Mouse (Mus musculus): ENCODE data around the gene Majin. TPM values are rescaled to one million over a fixed set of nuclear protein-coding genes. Genes with fewer than 3 reads are reported as not detected.

Majin gene
- polyA plus RNA-seq, 1 experiment from 2014 or later = not detected

DNA sequence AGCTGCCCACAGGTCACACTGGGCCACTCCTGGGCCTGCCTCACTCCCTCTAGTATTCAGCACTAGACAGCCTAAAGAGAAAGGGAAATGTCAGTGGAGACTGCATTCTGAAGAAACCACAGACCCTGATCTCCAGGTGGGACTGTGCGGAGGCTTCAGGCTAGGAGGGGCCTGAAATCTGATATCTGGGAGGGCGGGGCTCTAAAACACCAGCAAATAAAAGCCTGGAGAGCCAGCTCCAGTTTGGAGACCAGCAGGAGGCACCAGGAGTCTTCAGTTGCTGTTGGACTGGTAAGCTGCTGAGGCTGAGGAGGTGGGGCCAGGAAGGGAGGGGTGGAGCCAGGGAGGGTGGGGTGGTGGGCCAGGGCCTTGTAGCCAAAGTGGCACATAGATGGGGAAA, 41.9 kb downstream of the Majin start, which contains the start of gene Gpha2:
TSS of gene Gpha2 (plus strand) at position 246 of the 400 bp plus-strand sequence.
- Histone ChIP-seq H3K4me1 (ENCODE audit: insufficient read depth) (no peaks in the 10 kb centered on the region), H3K9me3 (ENCODE audit: low read depth, low read length) (no peaks in the 10 kb centered on the region), H3K9ac (no peak within 1 kb of the TSS), H3K4me3 (ENCODE audit: low read depth, low read length) (no peak within 1 kb of the TSS), H3K4me2 (no peak within 1 kb of the TSS), H3K36me3 (ENCODE audit: insufficient read depth) (peaks cover 32% of the 10 kb centered on the region; the same call in 1 of the 2 replicates), H3K27ac (ENCODE audit: low read depth) (no peak within 1 kb of the TSS), H3K27me3 (ENCODE audit: insufficient read depth, low read length) (no peaks in the 10 kb centered on the region)
- DNase-seq = peak; percentile 52
- TF ChIP-seq CTCF (IDR thresholded peaks at IDR 0.05; ENCODE audit: low read depth) = peak; percentile 16; the same call in 1 of the 2 replicates
- WGBS = 18% methylated on average over 2 of the region's 2 CpGs
- ATAC-seq (ENCODE audit: insufficient read depth) = peak; percentile 41; the same call in 1 of the 2 replicates

DNA sequence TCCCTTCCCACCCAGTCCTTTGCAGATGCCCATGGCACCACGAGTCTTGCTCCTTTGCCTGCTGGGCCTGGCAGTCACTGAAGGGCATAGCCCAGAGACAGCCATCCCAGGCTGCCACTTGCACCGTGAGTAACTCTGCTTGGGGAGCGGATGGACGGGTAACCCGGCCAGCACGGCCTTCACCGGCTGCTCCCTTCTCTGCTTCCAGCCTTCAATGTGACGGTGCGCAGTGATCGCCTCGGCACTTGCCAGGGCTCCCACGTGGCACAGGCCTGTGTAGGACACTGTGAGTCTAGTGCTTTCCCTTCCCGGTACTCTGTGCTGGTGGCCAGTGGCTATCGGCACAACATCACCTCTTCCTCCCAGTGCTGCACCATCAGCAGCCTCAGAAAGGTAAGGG, 42.6 kb downstream of the Majin start:
- Histone ChIP-seq H3K36me3 (ENCODE audit: insufficient read depth) (peaks cover 34% of the 10 kb centered on the region; the same call in 1 of the 2 replicates), H3K9me3 (ENCODE audit: low read depth, low read length) (no peaks in the 10 kb centered on the region), H3K4me2 (no peak overlapping the region), H3K9ac (no peak overlapping the region), H3K27me3 (ENCODE audit: insufficient read depth, low read length) (no peaks in the 10 kb centered on the region), H3K4me3 (ENCODE audit: low read depth, low read length) (no peak overlapping the region), H3K4me1 (ENCODE audit: insufficient read depth) (no peaks in the 10 kb centered on the region), H3K27ac (ENCODE audit: low read depth) (no peak overlapping the region)
- ATAC-seq (ENCODE audit: insufficient read depth) (no peak), DNase-seq (no peak)
- no peak for TF ChIP-seq CTCF (IDR thresholded peaks at IDR 0.05; ENCODE audit: low read depth)
- 80% methylated on average over 14 of the region's 14 CpGs for WGBS

DNA sequence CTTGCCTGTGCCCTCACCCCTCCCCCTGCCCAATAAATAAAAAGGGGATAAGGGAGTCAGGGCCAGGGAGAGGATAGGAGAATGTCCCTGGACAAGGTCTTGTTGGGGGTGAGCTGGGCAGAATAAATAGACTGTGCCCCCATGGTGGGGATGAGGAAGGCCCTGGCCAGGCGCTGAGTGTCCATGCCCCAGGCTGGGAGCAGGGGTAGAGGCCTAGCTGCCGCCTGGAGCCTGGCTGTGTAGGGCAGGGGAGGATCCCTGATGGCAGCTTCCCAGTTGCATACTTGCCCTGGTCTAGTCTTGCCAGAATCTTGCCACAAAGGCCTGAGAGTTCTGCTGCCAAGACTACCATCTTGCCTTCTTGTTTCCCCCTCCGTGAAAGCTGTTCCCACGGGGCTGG, 43.7 kb downstream of the Majin start:
- TF ChIP-seq CTCF (IDR thresholded peaks at IDR 0.05; ENCODE audit: low read depth) = no peak
- WGBS = 84% methylated on average over 4 of the region's 4 CpGs
- DNase-seq (no peak), ATAC-seq (ENCODE audit: insufficient read depth) (no peak)
- H3K9me3 ChIP-seq (ENCODE audit: low read depth, low read length) = no peaks in the 10 kb centered on the region
- no peak overlapping the region for H3K27ac ChIP-seq (ENCODE audit: low read depth)
- H3K9ac ChIP-seq = no peak overlapping the region
- H3K4me3 ChIP-seq (ENCODE audit: low read depth, low read length) = no peak overlapping the region
- H3K36me3 ChIP-seq (ENCODE audit: insufficient read depth) = peaks cover 44% of the 10 kb centered on the region
- no peak overlapping the region for H3K4me2 ChIP-seq
- no peaks in the 10 kb centered on the region for H3K4me1 ChIP-seq (ENCODE audit: insufficient read depth)
- no peaks in the 10 kb centered on the region for H3K27me3 ChIP-seq (ENCODE audit: insufficient read depth, low read length)

DNA sequence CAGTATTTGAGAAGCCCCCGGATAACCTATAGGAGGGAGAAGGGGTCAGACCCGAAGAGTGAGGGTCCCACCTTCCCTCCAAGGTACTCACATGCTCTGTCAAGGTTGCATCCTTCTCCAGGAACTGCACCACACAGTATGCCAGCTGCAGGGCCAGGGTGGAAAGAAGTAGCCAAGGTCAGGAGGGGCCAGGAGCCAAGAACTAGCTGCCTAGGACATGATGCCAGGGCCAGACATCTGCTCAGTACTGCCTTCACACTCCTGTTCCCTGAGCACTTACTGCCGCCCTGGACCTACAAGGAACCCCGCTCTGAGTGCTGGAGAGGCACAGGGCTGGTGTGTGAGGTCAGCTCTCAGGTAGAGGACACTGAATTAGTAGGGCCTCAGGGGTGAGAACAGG, 46.2 kb downstream of the Majin start:
- Histone ChIP-seq H3K27ac (ENCODE audit: low read depth) (no peak overlapping the region), H3K36me3 (ENCODE audit: insufficient read depth) (peaks cover 44% of the 10 kb centered on the region), H3K4me3 (ENCODE audit: low read depth, low read length) (no peak overlapping the region), H3K4me1 (ENCODE audit: insufficient read depth) (peaks cover 3% of the 10 kb centered on the region; the same call in 1 of the 2 replicates), H3K27me3 (ENCODE audit: insufficient read depth, low read length) (no peaks in the 10 kb centered on the region), H3K4me2 (no peak overlapping the region), H3K9me3 (ENCODE audit: low read depth, low read length) (no peaks in the 10 kb centered on the region), H3K9ac (no peak overlapping the region)
- 74% methylated on average over 4 of the region's 4 CpGs for WGBS
- no peak for TF ChIP-seq CTCF (IDR thresholded peaks at IDR 0.05; ENCODE audit: low read depth)
- DNase-seq = no peak
- no peak for ATAC-seq (ENCODE audit: insufficient read depth)

DNA sequence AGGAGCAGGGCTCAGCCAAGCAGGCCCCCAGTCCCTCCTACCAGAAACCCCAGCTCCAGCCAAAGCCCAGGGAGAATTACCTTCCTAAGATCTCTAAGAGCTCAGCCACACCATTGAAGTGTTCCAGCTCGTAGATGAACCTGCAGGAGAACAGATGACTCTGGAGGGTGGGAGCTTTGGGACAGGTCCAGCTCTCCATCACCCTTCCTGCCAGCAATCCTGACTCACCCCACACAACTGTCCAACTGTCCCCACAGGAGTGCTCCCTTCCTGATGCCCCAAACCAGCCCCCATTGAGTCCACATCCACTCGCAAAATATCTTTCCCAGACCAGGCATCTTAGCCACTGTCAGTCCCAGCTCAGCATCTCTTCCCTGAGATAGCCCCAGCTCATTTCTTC, 46.8 kb downstream of the Majin start:
- no peaks in the 10 kb centered on the region for H3K9me3 ChIP-seq (ENCODE audit: low read depth, low read length)

DNA sequence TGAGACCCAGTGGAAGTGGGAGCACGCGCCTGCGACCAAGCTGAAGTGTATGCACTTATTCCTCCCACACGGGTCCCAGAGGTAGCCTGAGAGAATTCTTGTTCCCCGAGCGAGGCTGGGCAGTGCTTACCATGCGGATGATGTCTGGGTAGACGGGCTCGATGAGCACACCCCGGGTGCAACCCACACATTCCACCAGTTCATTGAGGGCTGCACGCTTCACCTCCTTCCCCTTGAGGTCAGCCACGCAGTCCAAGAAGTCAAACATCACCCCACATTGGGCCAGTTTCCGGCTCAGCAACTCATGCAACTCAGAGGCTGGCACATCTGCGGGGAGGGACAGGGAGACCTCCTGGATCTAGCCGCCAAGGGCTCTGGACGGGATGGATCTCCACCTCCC, 49.5 kb downstream of the Majin start:
- Histone ChIP-seq H3K9me3 (ENCODE audit: low read depth, low read length) (no peaks in the 10 kb centered on the region), H3K4me3 (ENCODE audit: low read depth, low read length) (no peak overlapping the region), H3K4me2 (no peak overlapping the region), H3K4me1 (ENCODE audit: insufficient read depth) (peaks cover 8% of the 10 kb centered on the region; the same call in 1 of the 2 replicates), H3K36me3 (ENCODE audit: insufficient read depth) (peaks cover 34% of the 10 kb centered on the region), H3K27me3 (ENCODE audit: insufficient read depth, low read length) (no peaks in the 10 kb centered on the region), H3K9ac (no peak overlapping the region), H3K27ac (ENCODE audit: low read depth) (no peak overlapping the region)
- 82% methylated on average over 16 of the region's 16 CpGs for WGBS
- no peak for TF ChIP-seq CTCF (IDR thresholded peaks at IDR 0.05; ENCODE audit: low read depth)
- ATAC-seq (ENCODE audit: insufficient read depth) (no peak), DNase-seq (no peak)

More for the DNA sequence above, 46.8 kb downstream of the Majin start:
- Histone ChIP-seq H3K4me3 (ENCODE audit: low read depth, low read length) (no peak overlapping the region), H3K27ac (ENCODE audit: low read depth) (no peak overlapping the region), H3K36me3 (ENCODE audit: insufficient read depth) (peaks cover 44% of the 10 kb centered on the region), H3K4me1 (ENCODE audit: insufficient read depth) (peaks cover 3% of the 10 kb centered on the region; the same call in 1 of the 2 replicates), H3K4me2 (no peak overlapping the region), H3K27me3 (ENCODE audit: insufficient read depth, low read length) (no peaks in the 10 kb centered on the region), H3K9ac (no peak overlapping the region)
- ATAC-seq (ENCODE audit: insufficient read depth) (no peak), DNase-seq (no peak)
- WGBS = 76% methylated on average over 2 of the region's 2 CpGs
- no peak for TF ChIP-seq CTCF (IDR thresholded peaks at IDR 0.05; ENCODE audit: low read depth)

DNA sequence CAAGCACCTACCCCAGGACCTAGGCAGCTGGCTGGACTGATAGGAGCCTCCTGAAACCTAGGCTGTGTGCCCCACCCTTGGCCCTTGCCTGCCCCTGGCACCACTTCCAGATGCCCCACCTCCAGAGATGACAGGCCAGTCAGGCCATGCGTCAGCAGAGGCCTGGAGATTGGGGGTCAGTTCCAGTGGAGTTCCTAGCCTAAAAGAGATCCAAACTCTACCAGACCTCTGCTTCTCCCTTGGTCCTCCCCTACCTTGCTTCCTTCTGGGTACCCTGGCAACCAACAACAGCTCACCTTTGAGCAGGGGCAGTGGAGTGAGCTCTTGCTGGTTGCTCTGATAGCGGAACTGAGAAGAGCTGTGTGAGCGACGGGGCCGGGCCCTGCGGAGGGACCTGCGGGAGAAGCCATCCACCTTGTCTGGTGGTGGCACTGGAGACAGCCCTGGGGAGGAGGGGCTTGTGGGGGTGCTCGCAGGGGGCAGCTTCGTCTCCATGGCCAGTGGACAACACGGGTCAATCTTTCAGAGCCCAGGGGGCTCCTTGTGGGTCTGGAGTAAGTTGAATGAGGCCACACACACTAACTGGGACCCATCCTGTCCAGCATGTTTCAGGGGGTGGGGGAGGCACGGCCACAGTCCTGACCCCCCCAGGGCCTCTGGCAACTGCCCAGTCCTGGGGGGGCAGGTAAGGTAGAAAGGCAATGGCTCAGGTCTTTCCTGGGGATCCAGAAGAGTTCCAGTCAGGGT, 50.3 kb downstream of the Majin start:
- no peak for TF ChIP-seq CTCF (IDR thresholded peaks at IDR 0.05; ENCODE audit: low read depth)
- Histone ChIP-seq H3K9me3 (ENCODE audit: low read depth, low read length) (no peaks in the 10 kb centered on the region), H3K36me3 (ENCODE audit: insufficient read depth) (peaks cover 25% of the 10 kb centered on the region; the same call in 1 of the 2 replicates), H3K4me1 (ENCODE audit: insufficient read depth) (peaks cover 8% of the 10 kb centered on the region; the same call in 1 of the 2 replicates), H3K4me2 (peak overlapping the region; percentile 67), H3K27me3 (ENCODE audit: insufficient read depth, low read length) (no peaks in the 10 kb centered on the region), H3K27ac (ENCODE audit: low read depth) (no peak overlapping the region), H3K4me3 (ENCODE audit: low read depth, low read length) (peak overlapping the region; percentile 66), H3K9ac (peak overlapping the region; percentile 60)
- no peak for DNase-seq
- no peak for ATAC-seq (ENCODE audit: insufficient read depth)
- WGBS = 61% methylated on average over 11 of the region's 11 CpGs
